Mouse (Mus musculus) megakaryocyte-erythroid progenitor cell, adult 5-6 weeks (primary cell): ENCODE results near the gene Scgn. TPM values are rescaled to one million over a fixed set of nuclear protein-coding genes. Genes with fewer than 3 reads are reported as not detected.

Source experiments
- total RNA-seq, 2 experiments: library from RNA; stranded (forward) in 1 of 2; stranded (reverse) in 1 of 2; fragments of 200-1000, 215-1000 nt in 1 of 2; fragments of >200 nt in 1 of 2; fragmentation: Nextera tagmentation in 1 of 2; gene quantifications; 2 replicates each; pipeline ENCODE4 v1.2.3; 2014 to 2017

The Scgn gene
- total RNA-seq, 2 experiments from 2014 or later = not detected

Other genes starting within 250 kb of the Scgn start
- 81.7 and 130 TPM in 2 replicates for gene Hist1h3c, start 245.6 kb downstream of the Scgn start, total RNA-seq (2014; fragmentation: Nextera tagmentation)
- gene Hist1h3c, start 245.6 kb downstream of the Scgn start, total RNA-seq (2017) = 369 and 555 TPM in 2 replicates
- gene Hist1h2bb, start 244.5 kb downstream of the Scgn start, total RNA-seq (2014; fragmentation: Nextera tagmentation) = 322 and 625 TPM in 2 replicates
- 4,065 and 6,565 TPM in 2 replicates for gene Hist1h2bb, start 244.5 kb downstream of the Scgn start, total RNA-seq (2017)
- gene Hist1h2ab, start 240.1 kb downstream of the Scgn start, total RNA-seq (2014; fragmentation: Nextera tagmentation) = 69.7 and 80.3 TPM in 2 replicates
- 1,316 and 2,308 TPM in 2 replicates for gene Hist1h2ab, start 240.1 kb downstream of the Scgn start, total RNA-seq (2017)
- gene Hist1h3b, start 238.9 kb downstream of the Scgn start, total RNA-seq (2014; fragmentation: Nextera tagmentation) = 324 and 486 TPM in 2 replicates
- 276 and 731 TPM in 2 replicates for gene Hist1h3b, start 238.9 kb downstream of the Scgn start, total RNA-seq (2017)
- gene Hist1h4b, start 234.2 kb downstream of the Scgn start, total RNA-seq (2014; fragmentation: Nextera tagmentation) = 164 and 186 TPM in 2 replicates
- gene Hist1h4b, start 234.2 kb downstream of the Scgn start, total RNA-seq (2017) = 396 and 733 TPM in 2 replicates
- gene Hist1h4a, start 230.0 kb downstream of the Scgn start, total RNA-seq (2014; fragmentation: Nextera tagmentation) = 58.4 and 68.4 TPM in 2 replicates
- 328 and 432 TPM in 2 replicates for gene Hist1h4a, start 230.0 kb downstream of the Scgn start, total RNA-seq (2017)
- gene Hist1h3a, start 228.8 kb downstream of the Scgn start, total RNA-seq (2014; fragmentation: Nextera tagmentation) = 67.8 and 132 TPM in 2 replicates
- 285 and 495 TPM in 2 replicates for gene Hist1h3a, start 228.8 kb downstream of the Scgn start, total RNA-seq (2017)
- gene Hist1h1a, start 227.5 kb downstream of the Scgn start, total RNA-seq (2014; fragmentation: Nextera tagmentation) = 324 and 695 TPM in 2 replicates
- gene Hist1h1a, start 227.5 kb downstream of the Scgn start, total RNA-seq (2017) = 1,816 and 2,974 TPM in 2 replicates
- gene Trim38, start 221.3 kb downstream of the Scgn start, total RNA-seq (2014; fragmentation: Nextera tagmentation) = not detected in 2 replicates
- not detected in 2 replicates for gene Trim38, start 221.3 kb downstream of the Scgn start, total RNA-seq (2017)
- gene Slc17a2, start 184.2 kb downstream of the Scgn start, total RNA-seq (2014; fragmentation: Nextera tagmentation) = not detected in 2 replicates
- gene Slc17a2, start 184.2 kb downstream of the Scgn start, total RNA-seq (2017) = not detected in 2 replicates
- not detected in 2 replicates for gene Slc17a3, start 151.8 kb downstream of the Scgn start, total RNA-seq (2014; fragmentation: Nextera tagmentation)
- gene Slc17a3, start 151.8 kb downstream of the Scgn start, total RNA-seq (2017) = not detected in 2 replicates
- not detected in 2 replicates for gene Slc17a1, start 123.5 kb downstream of the Scgn start, total RNA-seq (2014; fragmentation: Nextera tagmentation)
- gene Slc17a1, start 123.5 kb downstream of the Scgn start, total RNA-seq (2017) = not detected in 2 replicates
- 1.2 TPM in 2 replicates for gene Slc17a4, start 76.2 kb downstream of the Scgn start, total RNA-seq (2014; fragmentation: Nextera tagmentation)
- gene Slc17a4, start 76.2 kb downstream of the Scgn start, total RNA-seq (2017) = 1.0 and 1.3 TPM in 2 replicates
- not detected in 2 replicates for gene Hist1h2ba, start 57.1 kb downstream of the Scgn start, total RNA-seq (2014; fragmentation: Nextera tagmentation)
- gene Hist1h2ba, start 57.1 kb downstream of the Scgn start, total RNA-seq (2017) = not detected in 2 replicates
- gene Hist1h2aa, start 56.8 kb downstream of the Scgn start, total RNA-seq (2014; fragmentation: Nextera tagmentation) = not detected in 2 replicates
- not detected in 2 replicates for gene Hist1h2aa, start 56.8 kb downstream of the Scgn start, total RNA-seq (2017)